Mouse (Mus musculus): ENCODE data around the gene Hist2h2be. TPM values are rescaled to one million over a fixed set of nuclear protein-coding genes. Genes with fewer than 3 reads are reported as not detected.
A peak's percentile ranks its signal among the peaks of the same experiment; 100 is the strongest.
"Not testable (repeated sequence)": the region's sequence is repeated elsewhere in the genome, so short reads cannot be mapped to it uniquely, and the experiment has no call there.

Gene Hist2h2be
- polyA plus RNA-seq, 1 experiment from 2014 or later, result 4.7 TPM

GRCm38 (mm10) chr3:96231758-96232120 lies 10.8 kb downstream of the Hist2h2be start:
- Histone ChIP-seq H3K27ac (ENCODE audit: low read length) (no peak overlapping the region), H3K4me1 (ENCODE audit: control insufficient read depth, insufficient read depth, low read length) (no peaks in the 10 kb centered on the region), H3K9me3 (replicated peaks; ENCODE audit: control insufficient read depth, low read length, poor library complexity, severe bottlenecking) (no peaks in the 10 kb centered on the region), H3K9ac (ENCODE audit: low read depth, low read length) (no peak overlapping the region), H3K27me3 (ENCODE audit: control insufficient read depth, insufficient read depth, low read depth, low read length) (no peaks in the 10 kb centered on the region), H3K36me3 (ENCODE audit: control insufficient read depth, insufficient read depth, low read length) (no peaks in the 10 kb centered on the region), H3K4me3 (ENCODE audit: low read depth, low read length) (no peak overlapping the region), H3K4me2 (ENCODE audit: low read length) (no peak overlapping the region)
- no peak for ATAC-seq
- WGBS, result 65% methylated on average over 2 of the region's 2 CpGs

- WGBS, result 88% methylated on average over 2 of the region's 2 CpGs
- no peak overlapping the region for H3K4me3 ChIP-seq (ENCODE audit: low read depth, low read length)
- no peak overlapping the region for H3K9ac ChIP-seq (ENCODE audit: low read depth, low read length)
- no peak overlapping the region for H3K27ac ChIP-seq (ENCODE audit: low read length)
- no peaks in the 10 kb centered on the region for H3K27me3 ChIP-seq (ENCODE audit: control insufficient read depth, insufficient read depth, low read depth, low read length)
- no peaks in the 10 kb centered on the region for H3K36me3 ChIP-seq (ENCODE audit: control insufficient read depth, insufficient read depth, low read length)
- H3K9me3 ChIP-seq (replicated peaks; ENCODE audit: control insufficient read depth, low read length, poor library complexity, severe bottlenecking), result no peaks in the 10 kb centered on the region
- peaks cover 9% of the 10 kb centered on the region for H3K4me1 ChIP-seq (ENCODE audit: control insufficient read depth, insufficient read depth, low read length)
- ATAC-seq, result no peak
- H3K4me2 ChIP-seq (ENCODE audit: low read length), result no peak overlapping the region
Measured at GRCm38 (mm10) chr3:96234914-96235313, 14.0 kb downstream of the Hist2h2be start.

GRCm38 (mm10) chr3:96235836-96236235 lies 14.9 kb downstream of the Hist2h2be start:
- Histone ChIP-seq H3K9ac (ENCODE audit: low read depth, low read length) (no peak overlapping the region), H3K4me2 (ENCODE audit: low read length) (no peak overlapping the region), H3K4me3 (ENCODE audit: low read depth, low read length) (no peak overlapping the region), H3K9me3 (replicated peaks; ENCODE audit: control insufficient read depth, low read length, poor library complexity, severe bottlenecking) (no peaks in the 10 kb centered on the region), H3K27me3 (ENCODE audit: control insufficient read depth, insufficient read depth, low read depth, low read length) (no peaks in the 10 kb centered on the region), H3K27ac (ENCODE audit: low read length) (no peak overlapping the region), H3K36me3 (ENCODE audit: control insufficient read depth, insufficient read depth, low read length) (no peaks in the 10 kb centered on the region), H3K4me1 (ENCODE audit: control insufficient read depth, insufficient read depth, low read length) (peaks cover 11% of the 10 kb centered on the region)
- ATAC-seq, result no peak
- 72% methylated on average over 3 of the region's 3 CpGs for WGBS

- ATAC-seq, result no peak
- Histone ChIP-seq H3K4me2 (ENCODE audit: low read length) (no peak overlapping the region), H3K27me3 (ENCODE audit: control insufficient read depth, insufficient read depth, low read depth, low read length) (no peaks in the 10 kb centered on the region), H3K9ac (ENCODE audit: low read depth, low read length) (no peak overlapping the region), H3K9me3 (replicated peaks; ENCODE audit: control insufficient read depth, low read length, poor library complexity, severe bottlenecking) (no peaks in the 10 kb centered on the region), H3K4me3 (ENCODE audit: low read depth, low read length) (no peak overlapping the region), H3K4me1 (ENCODE audit: control insufficient read depth, insufficient read depth, low read length) (peaks cover 13% of the 10 kb centered on the region), H3K36me3 (ENCODE audit: control insufficient read depth, insufficient read depth, low read length) (no peaks in the 10 kb centered on the region), H3K27ac (ENCODE audit: low read length) (no peak overlapping the region)
- 90% methylated on average over 4 of the region's 4 CpGs for WGBS
Measured at GRCm38 (mm10) chr3:96236834-96237334, 16.0 kb downstream of the Hist2h2be start.

GRCm38 (mm10) chr3:96237335-96237903 lies 16.5 kb downstream of the Hist2h2be start:
- no peak overlapping the region for H3K4me3 ChIP-seq (ENCODE audit: low read depth, low read length)
- H3K27ac ChIP-seq (ENCODE audit: low read length), result no peak overlapping the region
- no peak overlapping the region for H3K9ac ChIP-seq (ENCODE audit: low read depth, low read length)
- peak overlapping the region; percentile 45 for H3K4me2 ChIP-seq (ENCODE audit: low read length)
- H3K4me1 ChIP-seq (ENCODE audit: control insufficient read depth, insufficient read depth, low read length), result peaks cover 13% of the 10 kb centered on the region
- 26% methylated on average over 7 of the region's 7 CpGs for WGBS
- H3K9me3 ChIP-seq (replicated peaks; ENCODE audit: control insufficient read depth, low read length, poor library complexity, severe bottlenecking), result no peaks in the 10 kb centered on the region
- no peaks in the 10 kb centered on the region for H3K36me3 ChIP-seq (ENCODE audit: control insufficient read depth, insufficient read depth, low read length)
- no peaks in the 10 kb centered on the region for H3K27me3 ChIP-seq (ENCODE audit: control insufficient read depth, insufficient read depth, low read depth, low read length)
- ATAC-seq, result no peak

- no peaks in the 10 kb centered on the region for H3K9me3 ChIP-seq (replicated peaks; ENCODE audit: control insufficient read depth, low read length, poor library complexity, severe bottlenecking)
- no peak overlapping the region for H3K27ac ChIP-seq (ENCODE audit: low read length)
Measured at GRCm38 (mm10) chr3:96237904-96238511, 17.1 kb downstream of the Hist2h2be start.

GRCm38 (mm10) chr3:96238954-96239793 lies 18.3 kb downstream of the Hist2h2be start, which contains the start of gene Hist2h3c2:
Gene Hist2h3c2, minus strand, starts transcription at chr3:96239127.
- H3K27me3 ChIP-seq (ENCODE audit: control insufficient read depth, insufficient read depth, low read depth, low read length), result not testable (repeated sequence)
- peak; percentile 89 for ATAC-seq
- 0% methylated on average over 9 of the region's 68 CpGs for WGBS

More at GRCm38 (mm10) chr3:96237904-96238511, 17.1 kb downstream of the Hist2h2be start:
- ATAC-seq, result no peak
- Histone ChIP-seq H3K36me3 (ENCODE audit: control insufficient read depth, insufficient read depth, low read length) (no peaks in the 10 kb centered on the region), H3K9ac (ENCODE audit: low read depth, low read length) (0 out of 2 replicates have a peak overlapping the region, but pooled peaks have one; percentile 21), H3K4me3 (ENCODE audit: low read depth, low read length) (peak overlapping the region; percentile 24), H3K4me1 (ENCODE audit: control insufficient read depth, insufficient read depth, low read length) (peaks cover 13% of the 10 kb centered on the region), H3K27me3 (ENCODE audit: control insufficient read depth, insufficient read depth, low read depth, low read length) (no peaks in the 10 kb centered on the region), H3K4me2 (ENCODE audit: low read length) (peak overlapping the region; percentile 45)
- WGBS, result 1% methylated on average over 12 of the region's 12 CpGs

GRCm38 (mm10) chr3:96239949-96240798 lies 19.3 kb downstream of the Hist2h2be start, which contains the start of gene Hist2h2aa2:
Gene Hist2h2aa2, minus strand, starts transcription at chr3:96240276.
- Histone ChIP-seq H3K4me3 (ENCODE audit: low read depth, low read length) (peak within 1 kb of the TSS; percentile 34), H3K9ac (ENCODE audit: low read depth, low read length) (peak within 1 kb of the TSS; percentile 58), H3K4me1 (ENCODE audit: control insufficient read depth, insufficient read depth, low read length) (peaks cover 21% of the 10 kb centered on the region), H3K27ac (ENCODE audit: low read length) (peak within 1 kb of the TSS; percentile 82), H3K4me2 (ENCODE audit: low read length) (peak within 1 kb of the TSS; percentile 56)
- WGBS, result 7% methylated on average over 16 of the region's 85 CpGs
- not testable (repeated sequence) for H3K27me3 ChIP-seq (ENCODE audit: control insufficient read depth, insufficient read depth, low read depth, low read length); H3K9me3 ChIP-seq (replicated peaks; ENCODE audit: control insufficient read depth, low read length, poor library complexity, severe bottlenecking); H3K36me3 ChIP-seq (ENCODE audit: control insufficient read depth, insufficient read depth, low read length)
- ATAC-seq, result peak; percentile 90

More at GRCm38 (mm10) chr3:96238954-96239793, 18.3 kb downstream of the Hist2h2be start, which contains the start of gene Hist2h3c2:
- H3K27ac ChIP-seq (ENCODE audit: low read length); H3K36me3 ChIP-seq (ENCODE audit: control insufficient read depth, insufficient read depth, low read length); H3K9me3 ChIP-seq (replicated peaks; ENCODE audit: control insufficient read depth, low read length, poor library complexity, severe bottlenecking): not testable (repeated sequence)
- H3K4me1 ChIP-seq (ENCODE audit: control insufficient read depth, insufficient read depth, low read length), result peaks cover 15% of the 10 kb centered on the region
- peak within 1 kb of the TSS; percentile 45 for H3K4me2 ChIP-seq (ENCODE audit: low read length)
- 0 out of 2 replicates have a peak within 1 kb of the TSS, but pooled peaks have one; percentile 41 for H3K9ac ChIP-seq (ENCODE audit: low read depth, low read length)
- H3K4me3 ChIP-seq (ENCODE audit: low read depth, low read length), result peak within 1 kb of the TSS; percentile 33

Measured in midbrain, embryonic 16.5 days (tissue).